In genomic region chr1:190910836-190911235, GRCm38 (mm10) we compare ENCODE assay signal across 7 mouse cellular contexts. TPM values are rescaled to one million over a fixed set of nuclear protein-coding genes. Genes with fewer than 3 reads are reported as not detected.
A peak's percentile ranks its signal among the peaks of the same experiment; 100 is the strongest.
DNase-seq lines count a peak whose midpoint lies in the region; ATAC-seq and TF ChIP-seq lines count a peak whose summit lies in the region.

No protein-coding gene starts in this region.

- no peak for TF ChIP-seq CTCF in hindbrain, postnatal 0 days (IDR thresholded peaks at IDR 0.05; ENCODE audit: low read depth)

- 63% methylated on average over 6 of the region's 6 CpGs for WGBS in lung, embryonic 15.5 days
- 76% methylated on average over 6 of the region's 6 CpGs for WGBS in embryonic facial prominence, embryonic 13.5 days
- WGBS in hindbrain, postnatal 0 days, result 73% methylated on average over 6 of the region's 6 CpGs
- whole genome bisulfite sequencing in neural tube, embryonic 12.5 days, result 78% methylated on average over 6 of the region's 6 CpGs

- no peak overlapping the region for H3K27ac ChIP-seq in lung, embryonic 15.5 days
- H3K27ac ChIP-seq in embryonic facial prominence, embryonic 13.5 days, result no peak overlapping the region
- H3K27ac ChIP-seq in hindbrain, postnatal 0 days, result no peak overlapping the region
- H3K27ac ChIP-seq in neural tube, embryonic 12.5 days, result no peak overlapping the region

- H3K9ac ChIP-seq in lung, embryonic 15.5 days, result peak overlapping the region; percentile 64
- peak overlapping the region; percentile 89 for H3K9ac ChIP-seq in embryonic facial prominence, embryonic 13.5 days
- peak overlapping the region; percentile 86 for H3K9ac ChIP-seq in hindbrain, postnatal 0 days (replicated peaks; ENCODE audit: low read length)
- peak overlapping the region; percentile 81 for H3K9ac ChIP-seq in neural tube, embryonic 12.5 days

- no peaks in the 10 kb centered on the region for H3K36me3 ChIP-seq in lung, embryonic 15.5 days
- no peaks in the 10 kb centered on the region for H3K36me3 ChIP-seq in embryonic facial prominence, embryonic 13.5 days
- H3K36me3 ChIP-seq in hindbrain, postnatal 0 days (ENCODE audit: insufficient read depth, low read length), result no peaks in the 10 kb centered on the region
- H3K36me3 ChIP-seq in neural tube, embryonic 12.5 days, result no peaks in the 10 kb centered on the region

- no peaks in the 10 kb centered on the region for H3K27me3 ChIP-seq in lung, embryonic 15.5 days
- H3K27me3 ChIP-seq in embryonic facial prominence, embryonic 13.5 days, result no peaks in the 10 kb centered on the region
- no peaks in the 10 kb centered on the region for H3K27me3 ChIP-seq in hindbrain, postnatal 0 days (ENCODE audit: insufficient read depth, low read length)
- H3K27me3 ChIP-seq in neural tube, embryonic 12.5 days (replicated peaks), result no peaks in the 10 kb centered on the region

- no peak for ATAC-seq in lung, embryonic 15.5 days (ENCODE audit: borderline replicate concordance, extremely low read depth, low FRiP score, low TSS enrichment)
- no peak for ATAC-seq in embryonic facial prominence, embryonic 13.5 days (ENCODE audit: insufficient number of reproducible peaks, insufficient read depth, low FRiP score, low TSS enrichment, low read depth)
- no peak for ATAC-seq in hindbrain, postnatal 0 days
- ATAC-seq in neural tube, embryonic 12.5 days (ENCODE audit: low FRiP score, low read depth), result no peak
- ATAC-seq in megakaryocyte progenitor cell, adult 5-6 weeks (replicated peaks; ENCODE audit: poor library complexity), result no peak

- no peaks in the 10 kb centered on the region for H3K9me3 ChIP-seq in lung, embryonic 15.5 days
- no peaks in the 10 kb centered on the region for H3K9me3 ChIP-seq in embryonic facial prominence, embryonic 13.5 days
- no peaks in the 10 kb centered on the region for H3K9me3 ChIP-seq in hindbrain, postnatal 0 days (ENCODE audit: low read length)
- H3K9me3 ChIP-seq in neural tube, embryonic 12.5 days, result no peaks in the 10 kb centered on the region

- H3K4me2 ChIP-seq in lung, embryonic 15.5 days, result peak overlapping the region; percentile 83
- H3K4me2 ChIP-seq in embryonic facial prominence, embryonic 13.5 days, result peak overlapping the region; percentile 91
- H3K4me2 ChIP-seq in hindbrain, postnatal 0 days (ENCODE audit: low read depth, low read length), result peak overlapping the region; percentile 88
- peak overlapping the region; percentile 85 for H3K4me2 ChIP-seq in neural tube, embryonic 12.5 days (replicated peaks)

- no peak for DNase-seq in lung, postnatal 36 days
- DNase-seq in hindbrain, postnatal 0 days (ENCODE audit: low spot score), result no peak
- DNase-seq in testis, postnatal 14 days (ENCODE audit: low spot score), result no peak

- peaks cover 18% of the 10 kb centered on the region for H3K4me1 ChIP-seq in lung, embryonic 15.5 days
- peaks cover 25% of the 10 kb centered on the region for H3K4me1 ChIP-seq in embryonic facial prominence, embryonic 13.5 days
- no peaks in the 10 kb centered on the region for H3K4me1 ChIP-seq in hindbrain, postnatal 0 days (ENCODE audit: insufficient read depth, low read length)
- peaks cover 25% of the 10 kb centered on the region for H3K4me1 ChIP-seq in neural tube, embryonic 12.5 days

- peak overlapping the region; percentile 72 for H3K4me3 ChIP-seq in lung, embryonic 15.5 days
- H3K4me3 ChIP-seq in embryonic facial prominence, embryonic 13.5 days, result peak overlapping the region; percentile 87
- H3K4me3 ChIP-seq in hindbrain, postnatal 0 days (ENCODE audit: low read length), result peak overlapping the region; percentile 84
- peak overlapping the region; percentile 82 for H3K4me3 ChIP-seq in neural tube, embryonic 12.5 days

RNA-seq across cellular contexts. Expression of gene Rps6kc1, which starts 0.7 kb away (rescaled TPM):
- 14.2 and 15.8 TPM in 2 replicates for polyA plus RNA-seq in lung, embryonic 15.5 days (2015; fragmentation: Nextera tagmentation; extraction: Ambion mirVana)
- 16.9 and 18.4 TPM in 2 replicates for polyA plus RNA-seq in embryonic facial prominence, embryonic 13.5 days (2015; fragmentation: Nextera tagmentation; extraction: Ambion mirVana)
- 35.9 and 40.8 TPM in 2 replicates for total RNA-seq in hindbrain, postnatal 0 days (2014; rRNA removed)
- 19.6 and 21.0 TPM in 2 replicates for polyA plus RNA-seq in hindbrain, postnatal 0 days (2015; fragmentation: Nextera tagmentation; extraction: Ambion mirVana)
- polyA plus RNA-seq in neural tube, embryonic 12.5 days (2016; fragmentation: Nextera tagmentation; extraction: Ambion mirVana), result 24.7 and 26.4 TPM in 2 replicates
- total RNA-seq in megakaryocyte progenitor cell, adult 5-6 weeks (2015), result 6.9 and 7.2 TPM in 2 replicates
- total RNA-seq in megakaryocyte progenitor cell, adult 5-6 weeks (2017), result 8.7 and 10.4 TPM in 2 replicates

RNA-seq across cellular contexts. Expression of gene Angel2, which starts 14.1 kb away (rescaled TPM):
- polyA plus RNA-seq in lung, embryonic 15.5 days (2015; fragmentation: Nextera tagmentation; extraction: Ambion mirVana), result 40.4 and 42.8 TPM in 2 replicates
- polyA plus RNA-seq in embryonic facial prominence, embryonic 13.5 days (2015; fragmentation: Nextera tagmentation; extraction: Ambion mirVana), result 51.5 and 60.1 TPM in 2 replicates
- total RNA-seq in hindbrain, postnatal 0 days (2014; rRNA removed), result 25.3 and 28.4 TPM in 2 replicates
- 39.4 and 40.2 TPM in 2 replicates for polyA plus RNA-seq in hindbrain, postnatal 0 days (2015; fragmentation: Nextera tagmentation; extraction: Ambion mirVana)
- 65.3 and 66.0 TPM in 2 replicates for polyA plus RNA-seq in neural tube, embryonic 12.5 days (2016; fragmentation: Nextera tagmentation; extraction: Ambion mirVana)
- total RNA-seq in megakaryocyte progenitor cell, adult 5-6 weeks (2015), result 23.4 and 25.3 TPM in 2 replicates
- total RNA-seq in megakaryocyte progenitor cell, adult 5-6 weeks (2017), result 22.9 and 35.8 TPM in 2 replicates
